8 mouse cellular contexts compared by ENCODE assay signal in genomic region chr12:77177811-77178578, GRCm38 (mm10). TPM values are rescaled to one million over a fixed set of nuclear protein-coding genes. Genes with fewer than 3 reads are reported as not detected.
DNase-seq lines count a peak whose midpoint lies in the region; ATAC-seq and TF ChIP-seq lines count a peak whose summit lies in the region.

No protein-coding gene starts in this region.

- no peak for TF ChIP-seq CTCF in ES-Bruce4 (IDR thresholded peaks at IDR 0.05; ENCODE audit: low read depth, low read length)
- TF ChIP-seq CTCF in lung, postnatal 0 days (IDR thresholded peaks at IDR 0.05): no peak
- TF ChIP-seq CTCF in heart, adult 2 months (IDR thresholded peaks at IDR 0.05): no peak

- ATAC-seq in intestine, embryonic 15.5 days: peak; percentile 82
- ATAC-seq in lung, postnatal 0 days: peak; percentile 79

- 0 out of 2 replicates have a peak overlapping the region, but pooled peaks have one; percentile 16 for H3K9ac ChIP-seq in ES-Bruce4 (ENCODE audit: low read depth, poor library complexity, severe bottlenecking)
- no peak overlapping the region for H3K9ac ChIP-seq in intestine, embryonic 15.5 days
- no peak overlapping the region for H3K9ac ChIP-seq in lung, postnatal 0 days (replicated peaks; ENCODE audit: low read depth)
- no peak overlapping the region for H3K9ac ChIP-seq in heart, adult 2 months (ENCODE audit: low read depth, low read length)

- H3K27ac ChIP-seq in ES-Bruce4 (ENCODE audit: insufficient read depth, low read length): no peak overlapping the region
- peak overlapping the region; percentile 45; the same call in 1 of the 2 replicates for H3K27ac ChIP-seq in intestine, embryonic 15.5 days
- H3K27ac ChIP-seq in lung, postnatal 0 days (ENCODE audit: low read length): no peak overlapping the region
- H3K27ac ChIP-seq in heart, adult 2 months: no peak overlapping the region

- no peak for TF ChIP-seq POLR2A in ES-Bruce4 (IDR thresholded peaks at IDR 0.05; ENCODE audit: insufficient read depth, low read length)
- no peak for TF ChIP-seq POLR2A in heart, adult 2 months (IDR thresholded peaks at IDR 0.05; ENCODE audit: insufficient read depth, low read depth, low read length)

- no peaks in the 10 kb centered on the region for H3K27me3 ChIP-seq in ES-Bruce4 (ENCODE audit: control insufficient read depth, insufficient read depth, low read length, poor library complexity, severe bottlenecking)
- H3K27me3 ChIP-seq in intestine, embryonic 15.5 days (replicated peaks): no peaks in the 10 kb centered on the region
- no peaks in the 10 kb centered on the region for H3K27me3 ChIP-seq in lung, postnatal 0 days (replicated peaks; ENCODE audit: insufficient read depth, low read length)
- no peaks in the 10 kb centered on the region for H3K27me3 ChIP-seq in heart, adult 2 months (ENCODE audit: control insufficient read depth, insufficient read depth, low read length)

- intact Hi-C loops in heart, adult 2 months (cut with DNase I): no loop called here

- TF ChIP-seq EP300 in ES-Bruce4 (IDR thresholded peaks at IDR 0.05; ENCODE audit: insufficient read depth, low read depth, low read length): no peak
- TF ChIP-seq EP300 in lung, postnatal 0 days (IDR thresholded peaks at IDR 0.05): no peak
- no peak for TF ChIP-seq EP300 in heart, adult 2 months (IDR thresholded peaks at IDR 0.05; ENCODE audit: insufficient read depth, low read depth, low read length)

- peaks cover 2% of the 10 kb centered on the region for H3K4me1 ChIP-seq in ES-Bruce4 (ENCODE audit: control insufficient read depth, insufficient read depth, low read length)
- H3K4me1 ChIP-seq in intestine, embryonic 15.5 days (replicated peaks): peaks cover 7% of the 10 kb centered on the region
- no peaks in the 10 kb centered on the region for H3K4me1 ChIP-seq in lung, postnatal 0 days (ENCODE audit: insufficient read depth, low read depth, low read length)
- peaks cover 3% of the 10 kb centered on the region for H3K4me1 ChIP-seq in heart, adult 2 months (ENCODE audit: control insufficient read depth, insufficient read depth, low read length)

- no peaks in the 10 kb centered on the region for H3K9me3 ChIP-seq in ES-Bruce4 (replicated peaks; ENCODE audit: control insufficient read depth, insufficient read depth, low read length, poor library complexity, severe bottlenecking)
- no peaks in the 10 kb centered on the region for H3K9me3 ChIP-seq in intestine, embryonic 15.5 days
- no peaks in the 10 kb centered on the region for H3K9me3 ChIP-seq in lung, postnatal 0 days (ENCODE audit: low read length)

- peak overlapping the region; percentile 20 for H3K4me2 ChIP-seq in intestine, embryonic 15.5 days (replicated peaks)
- H3K4me2 ChIP-seq in lung, postnatal 0 days (replicated peaks; ENCODE audit: low read depth, low read length): 0 out of 2 replicates have a peak overlapping the region, but pooled peaks have one; percentile 8

- DNase-seq in adrenal gland, postnatal 10 days: peak; percentile 41
- DNase-seq in adrenal gland, adult 18-20 months (ENCODE audit: low spot score in 2 of 2): no peak
- DNase-seq in lung, postnatal 0 days (ENCODE audit: low spot score): peak; percentile 57
- DNase-seq in thymus, postnatal 36 days: peak; percentile 53 to 64
- DNase-seq in right cerebral cortex, adult 2 months (ENCODE audit: low spot score in 2 of 2): no peak
- no peak for DNase-seq in heart, adult 2 months

- no peaks in the 10 kb centered on the region for H3K36me3 ChIP-seq in ES-Bruce4 (ENCODE audit: control insufficient read depth, insufficient read depth, low read length, poor library complexity, severe bottlenecking)
- H3K36me3 ChIP-seq in intestine, embryonic 15.5 days: no peaks in the 10 kb centered on the region
- H3K36me3 ChIP-seq in lung, postnatal 0 days (ENCODE audit: insufficient read depth, low read length): no peaks in the 10 kb centered on the region
- H3K36me3 ChIP-seq in heart, adult 2 months (ENCODE audit: control insufficient read depth, insufficient read depth, low read length): no peaks in the 10 kb centered on the region; the same call in 1 of the 2 replicates

- WGBS in intestine, embryonic 15.5 days: 10% methylated on average over 15 of the region's 15 CpGs
- 12% methylated on average over 15 of the region's 15 CpGs for WGBS in lung, postnatal 0 days
- 53% methylated on average over 15 of the region's 15 CpGs for WGBS in heart, adult 2 months

- H3K4me3 ChIP-seq in ES-Bruce4 (ENCODE audit: low read depth, low read length): peak overlapping the region; percentile 36
- H3K4me3 ChIP-seq in intestine, embryonic 15.5 days (replicated peaks): no peak overlapping the region
- H3K4me3 ChIP-seq in lung, postnatal 0 days (ENCODE audit: low read depth, low read length): no peak overlapping the region
- no peak overlapping the region for H3K4me3 ChIP-seq in heart, adult 2 months

- no peaks in the 10 kb centered on the region for H3K79me2 ChIP-seq in heart, adult 2 months (replicated peaks; ENCODE audit: control insufficient read depth, insufficient read depth, low read length)

RNA-seq across cellular contexts. Expression of gene Fut8, which starts 59.9 kb away (rescaled TPM):
- 10 to 100 TPM; 44.1 to 50.4 TPM for total RNA-seq in adrenal gland, postnatal 10 days (2021)
- 10 to 100 TPM; 25.5 to 32.4 TPM for total RNA-seq in adrenal gland, adult 18-20 months (2021)
- 18.1 and 19.3 TPM in 2 replicates for polyA plus RNA-seq in ES-Bruce4 (2011; ENCODE audit: insufficient read depth, insufficient read length, low read depth, missing spikeins)
- polyA plus RNA-seq in intestine, embryonic 15.5 days (2015; fragmentation: Nextera tagmentation; extraction: Ambion mirVana): 19.6 and 21.4 TPM in 2 replicates
- 31.4 and 35.9 TPM in 2 replicates for polyA plus RNA-seq in lung, postnatal 0 days (2015; fragmentation: Nextera tagmentation; extraction: Ambion mirVana)
- total RNA-seq in heart, adult 2 months (2021): 10 to 100 TPM; 14.3 to 18.8 TPM
- polyA plus RNA-seq in heart, adult 2 months (2012; rRNA removed): 7.3 and 8.6 TPM in 2 replicates

Comparison
In these comparisons a context has a peak if more than half of its experiments do, and no peak if none do; other contexts are left out.
1. DNase-seq: peak in adrenal gland, postnatal 10 days (single experiment), lung, postnatal 0 days (single experiment) and thymus, postnatal 36 days (2 of 2); none in adrenal gland, adult 18-20 months (0 of 2), right cerebral cortex, adult 2 months (0 of 2) and heart, adult 2 months (0 of 2).